14 mouse cellular contexts compared by ENCODE assay signal in the genomic region with DNA sequence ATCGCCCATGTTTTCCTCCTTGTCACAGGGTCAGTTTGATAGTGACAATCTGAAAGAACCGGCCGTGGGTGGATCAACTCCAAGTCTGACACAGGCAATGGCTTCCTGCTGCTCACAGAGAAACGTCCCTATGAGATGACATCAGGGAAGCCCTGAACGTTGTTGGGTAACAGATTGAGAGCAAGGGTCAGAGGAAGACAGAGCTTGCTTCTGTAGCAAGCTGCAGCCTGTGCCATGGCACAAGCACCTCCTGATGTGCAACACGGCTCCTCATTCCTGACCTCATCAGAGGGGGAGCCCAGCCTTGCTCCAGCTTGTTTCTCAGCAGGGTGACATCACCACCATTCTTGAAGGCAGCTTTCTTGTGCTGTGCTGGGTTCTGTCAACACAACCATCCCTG. TPM values are rescaled to one million over a fixed set of nuclear protein-coding genes. Genes with fewer than 3 reads are reported as not detected.
DNase-seq lines count a peak whose midpoint lies in the region; ATAC-seq and TF ChIP-seq lines count a peak whose summit lies in the region.
"Had no signal": no experiment of that assay in that cellular context is flagged by ENCODE, and none has a peak within 500 bp of the region (broad histone marks: within the 10 kb centered on the region; RNA-seq: fewer than 3 reads in every experiment).

No protein-coding gene starts in this region.

- H3K4me2 ChIP-seq in lung, embryonic 14.5 days, result no peak overlapping the region
- no peak overlapping the region for H3K4me2 ChIP-seq in stomach, postnatal 0 days (replicated peaks; ENCODE audit: low read depth)
- H3K4me2 ChIP-seq: forebrain, embryonic 15.5 days; kidney, embryonic 15.5 days; lung, embryonic 15.5 days had no signal

- no peak for TF ChIP-seq EP300 in stomach, postnatal 0 days (optimal IDR thresholded peaks at IDR 0.05)

- no peak overlapping the region for H3K4me3 ChIP-seq in liver, adult 2 months (ENCODE audit: insufficient read depth, low read depth, low read length)
- no peak overlapping the region for H3K4me3 ChIP-seq in lung, embryonic 14.5 days (ENCODE audit: low read depth, low read length)
- no peak overlapping the region for H3K4me3 ChIP-seq in stomach, postnatal 0 days (ENCODE audit: low read depth, low read length)
- H3K4me3 ChIP-seq: forebrain, embryonic 15.5 days; kidney, embryonic 15.5 days; lung, embryonic 15.5 days had no signal

- H3K79me2 ChIP-seq in liver, adult 2 months (ENCODE audit: control insufficient read depth, insufficient read depth, low read length), result no peaks in the 10 kb centered on the region

- no peaks in the 10 kb centered on the region for H3K36me3 ChIP-seq in liver, adult 2 months (ENCODE audit: control insufficient read depth, insufficient read depth, low read length)
- no peaks in the 10 kb centered on the region for H3K36me3 ChIP-seq in lung, embryonic 14.5 days (ENCODE audit: insufficient read depth)
- H3K36me3 ChIP-seq in stomach, postnatal 0 days (ENCODE audit: control insufficient read depth, insufficient read depth, low read length), result no peaks in the 10 kb centered on the region
- H3K36me3 ChIP-seq: forebrain, embryonic 15.5 days; kidney, embryonic 15.5 days; lung, embryonic 15.5 days had no signal

- H3K27ac ChIP-seq in liver, adult 2 months (replicated peaks; ENCODE audit: insufficient read depth, low read depth, low read length), result no peak overlapping the region
- H3K27ac ChIP-seq in lung, embryonic 14.5 days (ENCODE audit: low read depth), result no peak overlapping the region
- H3K27ac ChIP-seq in stomach, postnatal 0 days (replicated peaks), result no peak overlapping the region
- H3K27ac ChIP-seq: forebrain, embryonic 15.5 days; kidney, embryonic 15.5 days; lung, embryonic 15.5 days had no signal

- ATAC-seq in lung, embryonic 14.5 days (ENCODE audit: insufficient read depth), result no peak
- ATAC-seq in stomach, postnatal 0 days (ENCODE audit: low FRiP score, low TSS enrichment), result peak; percentile 65; the same call in 1 of the 2 replicates
- ATAC-seq: forebrain, embryonic 15.5 days had no signal

- H3K9ac ChIP-seq in liver, adult 2 months (ENCODE audit: low read depth, low read length), result no peak overlapping the region
- no peak overlapping the region for H3K9ac ChIP-seq in lung, embryonic 14.5 days
- H3K9ac ChIP-seq in stomach, postnatal 0 days (ENCODE audit: low read length), result no peak overlapping the region
- H3K9ac ChIP-seq: forebrain, embryonic 15.5 days; kidney, embryonic 15.5 days; lung, embryonic 15.5 days had no signal

- DNase-seq in adrenal gland, postnatal 14 days, result peak; percentile 60
- DNase-seq in adrenal gland, postnatal 4 days (ENCODE audit: low spot score in 2 of 2), result no peak
- DNase-seq in liver, adult 2 months (ENCODE audit: extremely low read depth, low read depth, low spot score), result peak; percentile 81
- DNase-seq in liver, result no peak
- peak; percentile 20 for DNase-seq in lung, embryonic 14.5 days
- no peak for DNase-seq in stomach, postnatal 0 days (ENCODE audit: low spot score)
- no peak for DNase-seq in urinary bladder, postnatal 25 days (ENCODE audit: low spot score)
- DNase-seq in urinary bladder, postnatal 10 days (ENCODE audit: low spot score), result no peak
- DNase-seq: cerebellum, adult 2 months; midbrain, embryonic 14.5 days; right cerebral cortex, postnatal 4 days had no signal

- peaks cover 2% of the 10 kb centered on the region; the same call in 1 of the 2 replicates for H3K4me1 ChIP-seq in liver, adult 2 months (ENCODE audit: control insufficient read depth, insufficient read depth, low read length)
- H3K4me1 ChIP-seq in lung, embryonic 14.5 days (ENCODE audit: insufficient read depth), result no peaks in the 10 kb centered on the region
- no peaks in the 10 kb centered on the region for H3K4me1 ChIP-seq in stomach, postnatal 0 days (replicated peaks; ENCODE audit: control insufficient read depth, insufficient read depth)
- H3K4me1 ChIP-seq: forebrain, embryonic 15.5 days; kidney, embryonic 15.5 days; lung, embryonic 15.5 days had no signal

- H3K27me3 ChIP-seq in liver, adult 2 months (ENCODE audit: control insufficient read depth, insufficient read depth, low read length), result no peaks in the 10 kb centered on the region
- H3K27me3 ChIP-seq in lung, embryonic 14.5 days (ENCODE audit: insufficient read depth, low read length), result no peaks in the 10 kb centered on the region
- no peaks in the 10 kb centered on the region for H3K27me3 ChIP-seq in stomach, postnatal 0 days (ENCODE audit: control insufficient read depth, insufficient read depth, low read length)
- H3K27me3 ChIP-seq: forebrain, embryonic 15.5 days; kidney, embryonic 15.5 days; lung, embryonic 15.5 days had no signal

- no peak for TF ChIP-seq CTCF in liver, adult 2 months (IDR thresholded peaks at IDR 0.05; ENCODE audit: low read depth, low read length)
- TF ChIP-seq CTCF in lung, embryonic 14.5 days (IDR thresholded peaks at IDR 0.05; ENCODE audit: low read depth), result no peak
- TF ChIP-seq CTCF in stomach, postnatal 0 days (IDR thresholded peaks at IDR 0.05; ENCODE audit: low read depth), result no peak

- TF ChIP-seq POLR2A in liver, adult 2 months (IDR thresholded peaks at IDR 0.05; ENCODE audit: extremely low read depth, insufficient read depth, low read length), result no peak

- H3K9me3 ChIP-seq in lung, embryonic 14.5 days (ENCODE audit: low read depth, low read length), result no peaks in the 10 kb centered on the region
- H3K9me3 ChIP-seq in stomach, postnatal 0 days (ENCODE audit: control insufficient read depth, low read length), result no peaks in the 10 kb centered on the region
- H3K9me3 ChIP-seq: forebrain, embryonic 15.5 days; kidney, embryonic 15.5 days; lung, embryonic 15.5 days had no signal

- WGBS in liver, adult 2 months, result 16% methylated on average over 6 of the region's 6 CpGs
- WGBS in lung, embryonic 14.5 days, result 44% methylated on average over 6 of the region's 6 CpGs
- WGBS in stomach, postnatal 0 days, result 48% methylated on average over 6 of the region's 6 CpGs

RNA-seq across cellular contexts. Expression of a gene that starts 37.1 kb away (rescaled TPM):
- total RNA-seq in adrenal gland, postnatal 14 days (2021), result 49.1 and 87.9 TPM in 2 replicates
- total RNA-seq in adrenal gland, postnatal 4 days (2021), result 10 to 100 TPM; 27.2 to 29.3 TPM
- 6.2 and 10.2 TPM in 2 replicates for total RNA-seq in liver, adult 2 months (2014; rRNA removed)
- polyA plus RNA-seq in liver, adult 2 months (2012; rRNA removed), result 7.9 and 16.2 TPM in 2 replicates
- polyA plus RNA-seq in lung, embryonic 14.5 days (2014; fragmentation: Nextera tagmentation; extraction: Ambion mirVana), result 18.5 and 20.0 TPM in 2 replicates
- 14.4 and 16.4 TPM in 2 replicates for polyA plus RNA-seq in stomach, postnatal 0 days (2015; fragmentation: Nextera tagmentation; extraction: Ambion mirVana)

Comparison
In these comparisons a context has a peak if more than half of its experiments do, and no peak if none do; other contexts are left out.
1. DNase-seq: peak in adrenal gland, postnatal 14 days (single experiment), liver, adult 2 months (single experiment) and lung, embryonic 14.5 days (single experiment); none in adrenal gland, postnatal 4 days (0 of 2), liver (single experiment), stomach, postnatal 0 days (single experiment), urinary bladder, postnatal 25 days (single experiment) and urinary bladder, postnatal 10 days (single experiment).